In genomic region chr14:39356251-39356650, GRCm38 (mm10) we compare ENCODE assay signal across 24 mouse cellular contexts.
"Had no signal": no experiment of that assay in that cellular context is flagged by ENCODE, and none has a peak within 500 bp of the region (broad histone marks: within the 10 kb centered on the region; RNA-seq: fewer than 3 reads in every experiment).

No protein-coding gene starts in this region.

- H3K27ac ChIP-seq: limb, embryonic 10.5 days; limb, embryonic 13.5 days; liver, embryonic 12.5 days; liver, embryonic 15.5 days; lung, embryonic 15.5 days; midbrain, embryonic 10.5 days; midbrain, embryonic 13.5 days; neural tube, embryonic 13.5 days; stomach, embryonic 15.5 days had no signal

- H3K4me3 ChIP-seq: limb, embryonic 10.5 days; limb, embryonic 13.5 days; liver, embryonic 12.5 days; liver, embryonic 15.5 days; lung, embryonic 15.5 days; megakaryocyte, embryonic 14.5 days; midbrain, embryonic 10.5 days; midbrain, embryonic 13.5 days; myocyte; neural tube, embryonic 13.5 days; stomach, embryonic 15.5 days had no signal

- DNase-seq: kidney, adult 18-20 months; kidney, adult 9 months; kidney, postnatal 14 days; kidney, postnatal 4 days; liver; lung, adult 18-20 months; lung, postnatal 10 days; lung, postnatal 36 days; retina, postnatal 1 day; thymus, adult 18-20 months; thymus, postnatal 36 days had no signal

- ATAC-seq: intestine, embryonic 16.5 days; liver, embryonic 12.5 days; midbrain, embryonic 13.5 days; midbrain, embryonic 16.5 days had no signal
